Mouse (Mus musculus) kidney, postnatal 0 days (tissue): Measurements from ENCODE around the gene Klc1. TPM values are rescaled to one million over a fixed set of nuclear protein-coding genes. Genes with fewer than 3 reads are reported as not detected.

ENCODE experiments used
- ATAC-seq: fragments of 200-750 bp; cut with Nextera tagmentation; replicated peaks from 2 replicates; pipeline ENCODE4 v1.8.0; 2017; ENCODE audit warnings: low read depth, moderate number of reproducible peaks, moderate TSS enrichment, moderate library complexity; ENCODE audit not compliant: low FRiP score
- DNase-seq: peaks from one replicate; pipeline ENCODE4 v3.0.0-alpha.2; 2016; ENCODE audit warnings: low spot score
- H3K27ac ChIP-seq: fragments of 300-500 bp; sonication (generic); 2 replicates; pipeline ENCODE4 v1.5.1; 2014; ENCODE audit warnings: mild to moderate bottlenecking
- H3K27me3 ChIP-seq: fragments of 300-500 bp; sonication (generic); 2 replicates; pipeline ENCODE4 v1.6.1; 2014; ENCODE audit warnings: low read length, mixed read lengths; ENCODE audit not compliant: insufficient read depth
- H3K36me3 ChIP-seq: fragments of 300-500 bp; sonication (generic); 2 replicates; pipeline ENCODE4 v1.6.1; 2014; ENCODE audit warnings: low read length, mixed read lengths; ENCODE audit not compliant: insufficient read depth
- H3K4me1 ChIP-seq: fragments of 300-500 bp; sonication (generic); replicated peaks from 2 replicates; pipeline ENCODE4 v1.6.1; 2014; ENCODE audit warnings: antibody characterized with exemption, low read length, mixed read lengths; ENCODE audit not compliant: insufficient read depth
- H3K4me2 ChIP-seq: fragments of 300-500 bp; sonication (generic); 2 replicates; pipeline ENCODE4 v1.6.1; 2014; ENCODE audit warnings: mild to moderate bottlenecking, low read length, moderate library complexity, mixed read lengths
- H3K4me3 ChIP-seq: fragments of 300-500 bp; sonication (generic); replicated peaks from 2 replicates; pipeline ENCODE4 v1.5.1; 2014; ENCODE audit warnings: low read depth, low read length
- H3K9ac ChIP-seq: fragments of 300-500 bp; sonication (generic); 2 replicates; pipeline ENCODE4 v1.6.1; 2014; ENCODE audit warnings: low read depth, low read length
- H3K9me3 ChIP-seq: fragments of 300-500 bp; sonication (generic); replicated peaks from 2 replicates; pipeline ENCODE4 v1.6.1; 2016; ENCODE audit warnings: low read length, inconsistent platforms, mixed read lengths
- CTCF ChIP-seq: IDR thresholded peaks from 2 replicates; pipeline ENCODE4 v1.5.1; 2016; ENCODE audit warnings: antibody characterized with exemption, low read depth, mild to moderate bottlenecking, moderate library complexity
- WGBS: fragments of 180-500 bp; shearing (Covaris S2); extraction: QIAGEN DNeasy Blood & Tissue Kit; methylation state at CpG from one replicate; pipeline ENCODE4 v1.1.7; 2014; 5-methylcytosine and 5-hydroxymethylcytosine counted together
- polyA plus RNA-seq: library from polyadenylated mRNA; unstranded; fragments of >200 nt; fragmentation: Nextera tagmentation; extraction: Ambion mirVana; gene quantifications from 2 replicates; pipeline ENCODE4 v1.2.1, GENCODE M21; 2015

Klc1 gene
- polyA plus RNA-seq, 1 experiment from 2014 or later, result 52.6 TPM

DNA sequence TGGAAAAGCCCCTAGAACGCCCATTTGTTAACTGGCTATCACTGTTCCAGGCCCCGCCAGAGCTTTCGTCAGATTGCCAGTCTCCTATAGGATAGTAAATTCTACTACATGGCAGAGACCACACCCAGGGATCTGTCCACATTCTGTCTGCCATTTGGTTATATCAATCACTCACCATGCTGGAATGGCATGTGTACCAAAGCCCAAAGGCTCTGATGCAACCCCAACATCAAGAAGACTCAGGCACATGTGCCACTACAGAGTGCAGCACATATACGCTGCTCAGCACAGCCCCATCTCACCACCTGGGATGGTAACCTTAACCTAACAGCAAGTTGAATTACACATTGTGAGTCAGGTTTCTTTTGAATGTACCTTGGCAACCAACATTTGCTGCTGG lies 87.3 kb downstream of the Klc1 start:
- Histone ChIP-seq H3K4me1 (no peaks in the 10 kb centered on the region), H3K4me2 (no peak overlapping the region), H3K4me3 (no peak overlapping the region), H3K9ac (no peak overlapping the region), H3K27me3 (no peaks in the 10 kb centered on the region), H3K9me3 (no peaks in the 10 kb centered on the region), H3K36me3 (peaks cover 16% of the 10 kb centered on the region; the same call in 1 of the 2 replicates), H3K27ac (no peak overlapping the region)
- TF ChIP-seq CTCF, result no peak
- WGBS, result 94% methylated on average over 4 of the region's 4 CpGs
- no peak for DNase-seq
- no peak for ATAC-seq

GRCm38 (mm10) chr12:111846815-111847214 lies 88.2 kb downstream of the Klc1 start:
- H3K9me3 ChIP-seq, result no peaks in the 10 kb centered on the region
- DNase-seq (no peak), ATAC-seq (no peak)
- no peaks in the 10 kb centered on the region for H3K27me3 ChIP-seq
- peaks cover 12% of the 10 kb centered on the region; the same call in 1 of the 2 replicates for H3K36me3 ChIP-seq
- no peak overlapping the region for H3K4me2 ChIP-seq
- no peak overlapping the region for H3K27ac ChIP-seq
- TF ChIP-seq CTCF, result no peak
- no peaks in the 10 kb centered on the region for H3K4me1 ChIP-seq
- no peak overlapping the region for H3K9ac ChIP-seq
- 66% methylated on average over 10 of the region's 10 CpGs for WGBS
- H3K4me3 ChIP-seq, result no peak overlapping the region

DNA sequence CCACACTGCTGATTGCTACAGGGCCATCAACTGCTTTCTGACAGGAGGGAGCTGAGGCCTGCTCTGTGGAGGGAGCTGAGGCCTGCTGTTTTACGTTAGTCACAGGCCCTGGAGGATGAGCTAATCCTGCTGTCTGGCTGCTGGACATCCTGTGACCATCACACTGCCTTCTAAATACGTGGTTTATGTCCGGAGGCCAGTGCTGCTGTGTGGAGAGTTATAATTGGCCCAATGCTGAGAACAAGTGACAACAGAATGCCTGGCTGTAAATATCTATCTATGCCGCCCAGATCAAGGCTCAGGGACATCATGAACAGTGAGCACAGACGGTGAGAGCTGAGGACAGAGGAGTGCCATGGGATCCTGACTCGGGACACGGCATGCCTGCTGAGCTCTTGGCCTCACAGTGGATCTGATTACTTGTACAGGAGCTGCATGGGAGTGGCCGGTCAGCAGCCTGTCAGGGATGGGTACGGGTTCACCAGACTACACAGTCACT lies 89.7 kb downstream of the Klc1 start:
- H3K27me3 ChIP-seq, result no peaks in the 10 kb centered on the region
- no peak overlapping the region for H3K4me2 ChIP-seq
- no peak for TF ChIP-seq CTCF
- no peaks in the 10 kb centered on the region for H3K9me3 ChIP-seq
- H3K36me3 ChIP-seq, result peaks cover 2% of the 10 kb centered on the region; the same call in 1 of the 2 replicates
- no peak overlapping the region for H3K4me3 ChIP-seq
- H3K27ac ChIP-seq, result no peak overlapping the region
- no peaks in the 10 kb centered on the region for H3K4me1 ChIP-seq
- WGBS, result 64% methylated on average over 9 of the region's 9 CpGs
- ATAC-seq (peak; percentile 33; the same call in 1 of the 2 replicates), DNase-seq (no peak)
- no peak overlapping the region for H3K9ac ChIP-seq

GRCm38 (mm10) chr12:111851235-111851634 lies 92.6 kb downstream of the Klc1 start:
- no peaks in the 10 kb centered on the region for H3K27me3 ChIP-seq
- no peak for DNase-seq
- no peak overlapping the region for H3K9ac ChIP-seq
- no peak for ATAC-seq
- peak; percentile 53 for TF ChIP-seq CTCF
- 0 out of 2 replicates have a peak, but pooled peaks cover 4% of the 10 kb centered on the region for H3K36me3 ChIP-seq
- H3K27ac ChIP-seq, result no peak overlapping the region
- H3K9me3 ChIP-seq, result no peaks in the 10 kb centered on the region
- 75% methylated on average over 2 of the region's 2 CpGs for WGBS
- H3K4me3 ChIP-seq, result no peak overlapping the region
- no peak overlapping the region for H3K4me2 ChIP-seq
- no peaks in the 10 kb centered on the region for H3K4me1 ChIP-seq

DNA sequence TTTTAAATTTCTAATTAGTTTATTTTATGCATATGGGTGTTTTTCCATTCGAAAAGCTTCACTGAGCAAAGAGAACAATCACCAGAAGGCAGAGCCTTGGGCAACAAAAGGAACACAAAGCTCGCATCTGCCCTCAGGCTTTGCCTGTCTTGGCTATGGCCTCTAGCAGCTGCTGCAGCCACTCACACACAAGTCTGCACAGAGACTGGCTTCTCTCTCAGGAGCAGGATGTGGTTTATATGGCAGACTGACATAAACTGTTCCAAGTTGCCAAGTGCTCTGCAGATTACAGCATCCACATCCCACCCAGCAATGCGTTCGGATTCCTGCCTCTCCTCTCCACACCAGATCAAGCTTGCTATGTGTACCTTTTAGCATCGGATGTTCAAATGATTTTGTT lies 93.1 kb downstream of the Klc1 start:
- no peak for ATAC-seq
- no peak overlapping the region for H3K27ac ChIP-seq
- no peak overlapping the region for H3K9ac ChIP-seq
- WGBS, result 84% methylated on average over 5 of the region's 5 CpGs
- H3K9me3 ChIP-seq, result no peaks in the 10 kb centered on the region
- no peak for DNase-seq
- no peaks in the 10 kb centered on the region for H3K4me1 ChIP-seq
- no peak overlapping the region for H3K4me3 ChIP-seq
- no peak for TF ChIP-seq CTCF
- no peaks in the 10 kb centered on the region for H3K27me3 ChIP-seq
- H3K4me2 ChIP-seq, result no peak overlapping the region
- 0 out of 2 replicates have a peak, but pooled peaks cover 7% of the 10 kb centered on the region for H3K36me3 ChIP-seq

DNA sequence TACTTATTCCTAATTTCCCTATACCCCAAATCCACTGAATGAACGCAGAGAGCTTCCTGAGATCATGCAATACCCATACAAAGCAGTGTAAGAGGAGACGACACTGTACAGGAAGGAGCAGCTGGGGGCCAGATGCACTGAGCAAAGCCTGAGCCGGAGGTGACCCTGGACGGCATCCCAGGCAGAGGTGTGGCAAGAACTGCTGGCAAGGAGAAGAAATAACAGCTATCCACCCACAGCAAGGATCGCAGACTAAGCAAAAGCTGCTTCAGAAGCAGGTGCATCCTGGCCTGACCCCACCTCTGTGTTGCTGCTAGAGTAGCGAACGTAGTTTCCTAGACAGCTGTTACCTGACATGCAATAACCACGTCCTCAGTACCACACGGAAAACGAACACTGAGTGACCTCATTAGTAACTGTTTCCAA lies 94.4 kb downstream of the Klc1 start:
- TF ChIP-seq CTCF, result no peak
- H3K4me1 ChIP-seq, result no peaks in the 10 kb centered on the region
- WGBS, result 39% methylated on average over 10 of the region's 10 CpGs
- peak; percentile 32 for DNase-seq
- H3K27me3 ChIP-seq, result no peaks in the 10 kb centered on the region
- no peaks in the 10 kb centered on the region for H3K9me3 ChIP-seq
- no peak overlapping the region for H3K4me2 ChIP-seq
- H3K4me3 ChIP-seq, result no peak overlapping the region
- H3K36me3 ChIP-seq, result 0 out of 2 replicates have a peak, but pooled peaks cover 7% of the 10 kb centered on the region
- H3K27ac ChIP-seq, result no peak overlapping the region
- ATAC-seq, result no peak
- H3K9ac ChIP-seq, result no peak overlapping the region

DNA sequence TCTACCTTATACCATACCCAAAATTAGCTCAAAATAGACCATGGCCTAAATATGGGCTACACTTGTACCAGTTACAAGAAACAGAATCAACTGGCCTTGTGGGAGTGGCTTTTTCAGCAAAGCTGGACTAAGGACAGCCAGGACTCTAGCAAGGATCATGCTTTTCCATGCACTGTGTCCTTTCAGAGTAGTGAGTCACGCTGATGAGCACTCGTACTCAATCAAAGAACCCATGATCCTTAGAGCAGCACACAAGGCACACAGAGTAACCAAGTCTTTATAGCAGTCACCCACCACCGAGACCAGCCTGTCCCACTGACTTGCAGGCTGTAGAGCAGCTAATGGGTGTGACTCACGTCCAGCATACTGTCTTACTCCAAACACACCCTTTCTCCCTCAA lies 94.9 kb downstream of the Klc1 start:
- Histone ChIP-seq H3K27ac (no peak overlapping the region), H3K9ac (no peak overlapping the region), H3K9me3 (no peaks in the 10 kb centered on the region), H3K27me3 (no peaks in the 10 kb centered on the region), H3K4me2 (no peak overlapping the region), H3K36me3 (0 out of 2 replicates have a peak, but pooled peaks cover 7% of the 10 kb centered on the region), H3K4me1 (no peaks in the 10 kb centered on the region), H3K4me3 (no peak overlapping the region)
- no peak for ATAC-seq
- DNase-seq, result no peak
- no peak for TF ChIP-seq CTCF
- WGBS, result 47% methylated on average over 4 of the region's 4 CpGs
